Mouse (Mus musculus) A20 (cell line): Measurements from ENCODE around the gene Scd4.
"Not testable (repeated sequence)": the region's sequence is repeated elsewhere in the genome, so short reads cannot be mapped to it uniquely, and the experiment has no call there.

Source experiments
- DNase-seq: peaks from one replicate; pipeline ENCODE4 v3.0.0-alpha.2; 2011; ENCODE audit warnings: low read depth, low spot score

The Scd4 gene

GRCm38 (mm10) chr19:44316752-44317315 is 16.1 kb upstream of the Scd4 start:
- DNase-seq: peak; percentile 22

GRCm38 (mm10) chr19:44317391-44317790 is 15.5 kb upstream of the Scd4 start:
- DNase-seq: peak; percentile 74

GRCm38 (mm10) chr19:44318545-44318944 is 14.3 kb upstream of the Scd4 start:
- DNase-seq: peak; percentile 13

- DNase-seq: no peak
Measured at GRCm38 (mm10) chr19:44320316-44320715, 12.6 kb upstream of the Scd4 start.

GRCm38 (mm10) chr19:44321201-44321600 is 11.7 kb upstream of the Scd4 start:
- DNase-seq: no peak

GRCm38 (mm10) chr19:44321631-44322030 is 11.3 kb upstream of the Scd4 start:
- DNase-seq: no peak

- DNase-seq: no peak
Measured at GRCm38 (mm10) chr19:44329566-44329965, 3.3 kb upstream of the Scd4 start.

- not testable (repeated sequence) for DNase-seq
Measured at GRCm38 (mm10) chr19:44331128-44331527, 1.8 kb upstream of the Scd4 start.

GRCm38 (mm10) chr19:44331911-44332310 is 981 bp upstream of the Scd4 start:
- DNase-seq: no peak

- no peak for DNase-seq
Measured at GRCm38 (mm10) chr19:44332326-44332725, 566 bp upstream of the Scd4 start.

- DNase-seq: no peak
Measured at GRCm38 (mm10) chr19:44333991-44334390, 1.1 kb downstream of the Scd4 start.

- no peak for DNase-seq
Measured at GRCm38 (mm10) chr19:44335876-44336662, 3.2 kb downstream of the Scd4 start.

GRCm38 (mm10) chr19:44349689-44350088 is 16.8 kb downstream of the Scd4 start:
- peak; percentile 76 for DNase-seq

- DNase-seq: no peak
Measured at GRCm38 (mm10) chr19:44351756-44352155, 18.9 kb downstream of the Scd4 start.

GRCm38 (mm10) chr19:44358700-44359099 is 25.8 kb downstream of the Scd4 start:
- DNase-seq: no peak

- DNase-seq: peak; percentile 97
Measured at GRCm38 (mm10) chr19:44363529-44363928, 30.6 kb downstream of the Scd4 start.

GRCm38 (mm10) chr19:44364029-44364428 is 31.1 kb downstream of the Scd4 start:
- no peak for DNase-seq

- DNase-seq: no peak
Measured at GRCm38 (mm10) chr19:44365733-44366132, 32.8 kb downstream of the Scd4 start.

- DNase-seq: not testable (repeated sequence)
Measured at GRCm38 (mm10) chr19:44367076-44367475, 34.2 kb downstream of the Scd4 start.

GRCm38 (mm10) chr19:44369371-44369770 is 36.5 kb downstream of the Scd4 start:
- no peak for DNase-seq

GRCm38 (mm10) chr19:44370231-44370630 is 37.3 kb downstream of the Scd4 start:
- DNase-seq: no peak

GRCm38 (mm10) chr19:44372969-44373368 is 40.1 kb downstream of the Scd4 start:
- DNase-seq: peak; percentile 89

GRCm38 (mm10) chr19:44376511-44376951 is 43.6 kb downstream of the Scd4 start:
- peak; percentile 94 for DNase-seq
